Mouse (Mus musculus) liver, adult 2 months (tissue): Measurements from ENCODE around the gene Gm20388.

Experiments used
- CTCF ChIP-seq: fragments of 200-500 bp; IDR thresholded peaks from 2 replicates; pipeline ENCODE4 v1.5.1; 2011; ENCODE audit warnings: low read depth, low read length, control low read depth
- POLR2A ChIP-seq: fragments of 200-500 bp; IDR thresholded peaks from 2 replicates; pipeline ENCODE4 v1.6.1; 2011; ENCODE audit warnings: low read length, control low read depth; ENCODE audit not compliant: insufficient read depth; ENCODE audit errors: extremely low read depth

DNA sequence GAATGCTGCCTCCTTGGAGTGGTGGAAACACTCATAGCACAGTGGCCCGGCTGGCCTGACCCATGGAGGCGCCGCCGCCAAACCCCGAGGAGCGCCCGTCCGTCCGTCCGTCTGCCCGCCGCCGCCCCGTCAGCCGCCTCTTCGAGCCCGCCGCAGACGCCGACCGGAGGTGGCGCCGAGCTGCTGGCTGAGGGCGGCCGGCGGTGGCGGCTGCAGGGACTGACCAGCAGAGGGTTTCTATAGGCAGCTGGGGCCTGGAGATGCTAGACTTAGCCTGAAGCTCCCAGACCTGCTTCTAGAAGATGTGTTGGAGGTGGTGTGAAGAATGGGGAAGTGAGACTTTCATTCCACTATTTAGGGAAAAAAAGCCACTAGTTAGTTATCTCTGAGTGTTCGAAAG, 2063.3 kb downstream of the Gm20388 start:
- TF ChIP-seq CTCF, result no peak
- no peak for TF ChIP-seq POLR2A
